Comparison of ENCODE assay signal across 10 mouse cellular contexts in genomic region chr4:103178635-103179318, GRCm38 (mm10). TPM values are rescaled to one million over a fixed set of nuclear protein-coding genes. Genes with fewer than 3 reads are reported as not detected.
A peak's percentile ranks its signal among the peaks of the same experiment; 100 is the strongest.
DNase-seq lines count a peak whose midpoint lies in the region; ATAC-seq lines count a peak whose summit lies in the region.
"Had no signal": no experiment of that assay in that cellular context is flagged by ENCODE, and none has a peak within 500 bp of the region (broad histone marks: within the 10 kb centered on the region; RNA-seq: fewer than 3 reads in every experiment).

No protein-coding gene starts in this region.

- H3K4me1 ChIP-seq in embryonic facial prominence, embryonic 13.5 days = peaks cover 19% of the 10 kb centered on the region
- H3K4me1 ChIP-seq in embryonic facial prominence, embryonic 10.5 days = peaks cover 5% of the 10 kb centered on the region; the same call in 1 of the 2 replicates
- H3K4me1 ChIP-seq in kidney, embryonic 15.5 days = peaks cover 11% of the 10 kb centered on the region

- no peaks in the 10 kb centered on the region for H3K9me3 ChIP-seq in embryonic facial prominence, embryonic 13.5 days
- no peaks in the 10 kb centered on the region for H3K9me3 ChIP-seq in embryonic facial prominence, embryonic 10.5 days
- no peaks in the 10 kb centered on the region for H3K9me3 ChIP-seq in kidney, embryonic 15.5 days (replicated peaks)
- H3K9me3 ChIP-seq: embryonic facial prominence, embryonic 12.5 days; megakaryocyte, embryonic 14.5 days had no signal

- no peak overlapping the region for H3K4me3 ChIP-seq in embryonic facial prominence, embryonic 13.5 days
- no peak overlapping the region for H3K4me3 ChIP-seq in embryonic facial prominence, embryonic 10.5 days
- H3K4me3 ChIP-seq in kidney, embryonic 15.5 days (replicated peaks) = no peak overlapping the region
- H3K4me3 ChIP-seq: embryonic facial prominence, embryonic 12.5 days; megakaryocyte, embryonic 14.5 days had no signal

- H3K9ac ChIP-seq in embryonic facial prominence, embryonic 13.5 days = no peak overlapping the region
- H3K9ac ChIP-seq in kidney, embryonic 15.5 days = no peak overlapping the region
- H3K9ac ChIP-seq: embryonic facial prominence, embryonic 12.5 days had no signal

- H3K4me2 ChIP-seq in embryonic facial prominence, embryonic 13.5 days = no peak overlapping the region
- H3K4me2 ChIP-seq in kidney, embryonic 15.5 days = no peak overlapping the region
- H3K4me2 ChIP-seq: embryonic facial prominence, embryonic 12.5 days had no signal

- no peak for ATAC-seq in embryonic facial prominence, embryonic 13.5 days (ENCODE audit: insufficient number of reproducible peaks, insufficient read depth, low FRiP score, low TSS enrichment, low read depth)
- no peak for ATAC-seq in kidney, embryonic 15.5 days (replicated peaks; ENCODE audit: low FRiP score)
- ATAC-seq in megakaryocyte progenitor cell, adult 5-6 weeks (replicated peaks; ENCODE audit: poor library complexity) = no peak

- H3K36me3 ChIP-seq in embryonic facial prominence, embryonic 13.5 days = peaks cover 55% of the 10 kb centered on the region
- peaks cover 89% of the 10 kb centered on the region for H3K36me3 ChIP-seq in embryonic facial prominence, embryonic 10.5 days (replicated peaks)
- peaks cover 40% of the 10 kb centered on the region for H3K36me3 ChIP-seq in kidney, embryonic 15.5 days

- no peak for DNase-seq in embryonic facial prominence, embryonic 10.5 days (ENCODE audit: low spot score)
- peak; percentile 55 for DNase-seq in gastrocnemius, adult 18-20 months (ENCODE audit: low spot score)
- DNase-seq in lung, postnatal 10 days = peak; percentile 51
- DNase-seq in thymus, postnatal 25 days = no peak
- DNase-seq in urinary bladder, postnatal 36 days (ENCODE audit: low spot score in 2 of 2) = no peak

- peak overlapping the region; percentile 56; the same call in 1 of the 2 replicates for H3K27ac ChIP-seq in embryonic facial prominence, embryonic 13.5 days
- H3K27ac ChIP-seq in embryonic facial prominence, embryonic 10.5 days (replicated peaks) = no peak overlapping the region
- H3K27ac ChIP-seq in kidney, embryonic 15.5 days = peak overlapping the region; percentile 45; the same call in 1 of the 2 replicates
- H3K27ac ChIP-seq: embryonic facial prominence, embryonic 12.5 days had no signal

- no peaks in the 10 kb centered on the region for H3K27me3 ChIP-seq in embryonic facial prominence, embryonic 13.5 days
- no peaks in the 10 kb centered on the region for H3K27me3 ChIP-seq in embryonic facial prominence, embryonic 10.5 days (replicated peaks; ENCODE audit: low read depth, poor library complexity, severe bottlenecking)
- no peaks in the 10 kb centered on the region for H3K27me3 ChIP-seq in kidney, embryonic 15.5 days
- H3K27me3 ChIP-seq: embryonic facial prominence, embryonic 12.5 days; megakaryocyte, embryonic 14.5 days had no signal

- 64% methylated on average over 7 of the region's 7 CpGs for WGBS in embryonic facial prominence, embryonic 13.5 days
- WGBS in embryonic facial prominence, embryonic 10.5 days = 89% methylated on average over 7 of the region's 7 CpGs
- WGBS in kidney, embryonic 15.5 days = 72% methylated on average over 7 of the region's 7 CpGs

RNA-seq across cellular contexts. Expression of gene Slc35d1, which starts 36.2 kb away (rescaled TPM):
- polyA plus RNA-seq in embryonic facial prominence, embryonic 13.5 days (2015; fragmentation: Nextera tagmentation; extraction: Ambion mirVana) = 12.9 and 18.1 TPM in 2 replicates
- polyA plus RNA-seq in embryonic facial prominence, embryonic 10.5 days (2016; fragmentation: Nextera tagmentation; extraction: Ambion mirVana) = 11.4 and 13.0 TPM in 2 replicates
- total RNA-seq in gastrocnemius, adult 18-20 months (2021) = 1 to 10 TPM; 6.0 to 7.4 TPM
- polyA plus RNA-seq in kidney, embryonic 15.5 days (2015; fragmentation: Nextera tagmentation; extraction: Ambion mirVana) = 7.7 and 9.4 TPM in 2 replicates
- total RNA-seq in megakaryocyte progenitor cell, adult 5-6 weeks (2015) = 16.8 and 20.3 TPM in 2 replicates
- 5.3 and 6.7 TPM in 2 replicates for total RNA-seq in megakaryocyte progenitor cell, adult 5-6 weeks (2017)

Comparison
In these comparisons a context has a peak if more than half of its experiments do, and no peak if none do; other contexts are left out.
1. DNase-seq: peak in gastrocnemius, adult 18-20 months (single experiment) and lung, postnatal 10 days (single experiment); none in embryonic facial prominence, embryonic 10.5 days (single experiment), thymus, postnatal 25 days (single experiment) and urinary bladder, postnatal 36 days (0 of 2).